Mouse (Mus musculus) midbrain, postnatal 0 days (tissue): Measurements from ENCODE around the gene Ifitm1. TPM values are rescaled to one million over a fixed set of nuclear protein-coding genes. Genes with fewer than 3 reads are reported as not detected.

Experiments
- ATAC-seq: fragments of 200-750 bp; cut with Nextera tagmentation; 2 replicates; pipeline ENCODE4 v1.8.0; 2017; ENCODE audit warnings: moderate number of reproducible peaks, mild to moderate bottlenecking, moderate TSS enrichment, moderate library complexity; ENCODE audit not compliant: low FRiP score
- DNase-seq: peaks from one replicate; pipeline ENCODE4 v3.0.0-alpha.2; 2015; ENCODE audit warnings: low spot score
- H3K27ac ChIP-seq: fragments of 300-500 bp; sonication (generic); 2 replicates; pipeline ENCODE4 v1.5.1; 2014; ENCODE audit warnings: low read depth, mild to moderate bottlenecking, low read length, mixed read lengths
- H3K27me3 ChIP-seq: fragments of 300-500 bp; sonication (generic); 2 replicates; pipeline ENCODE4 v1.6.1; 2014; ENCODE audit warnings: low read length, control low read depth, mixed read lengths; ENCODE audit not compliant: insufficient read depth
- H3K36me3 ChIP-seq: fragments of 300-500 bp; sonication (generic); 2 replicates; pipeline ENCODE4 v1.6.1; 2014; ENCODE audit warnings: low read length, control low read depth, mixed read lengths; ENCODE audit not compliant: insufficient read depth
- H3K4me1 ChIP-seq: fragments of 300-500 bp; sonication (generic); 2 replicates; pipeline ENCODE4 v1.6.1; 2014; ENCODE audit warnings: mild to moderate bottlenecking, control low read depth, antibody characterized with exemption, low read length, mixed read lengths; ENCODE audit not compliant: insufficient read depth
- H3K4me2 ChIP-seq: fragments of 300-500 bp; sonication (generic); 2 replicates; pipeline ENCODE4 v1.6.1; 2014; ENCODE audit warnings: low read depth, mild to moderate bottlenecking, low read length, mixed read lengths; ENCODE audit not compliant: poor library complexity, severe bottlenecking
- H3K4me3 ChIP-seq: fragments of 300-500 bp; sonication (generic); 2 replicates; pipeline ENCODE4 v1.5.1; 2014; ENCODE audit warnings: low read depth, mild to moderate bottlenecking, low read length, moderate library complexity
- H3K9ac ChIP-seq: fragments of 300-500 bp; sonication (generic); replicated peaks from 2 replicates; pipeline ENCODE4 v1.6.1; 2014; ENCODE audit warnings: mild to moderate bottlenecking, low read length, moderate library complexity, mixed read lengths; ENCODE audit not compliant: poor library complexity, severe bottlenecking
- H3K9me3 ChIP-seq: fragments of 300-500 bp; sonication (generic); 2 replicates; pipeline ENCODE4 v1.6.1; 2016; ENCODE audit warnings: low read length, control low read depth
- CTCF ChIP-seq: IDR thresholded peaks from 2 replicates; pipeline ENCODE4 v1.5.1; 2016; ENCODE audit warnings: antibody characterized with exemption, mild to moderate bottlenecking
- WGBS: fragments of 180-500 bp; shearing (Covaris S2); extraction: QIAGEN DNeasy Blood & Tissue Kit; methylation state at CpG from one replicate; pipeline ENCODE4 v1.1.7; 2014; 5-methylcytosine and 5-hydroxymethylcytosine counted together
- polyA plus RNA-seq: library from polyadenylated mRNA; unstranded; fragments of >200 nt; fragmentation: Nextera tagmentation; extraction: Ambion mirVana; gene quantifications from 2 replicates; pipeline ENCODE4 v1.2.1, GENCODE M21; 2015
- total RNA-seq: library from RNA; depleted of rRNA; stranded (reverse); fragments of >200 nt; gene quantifications from 2 replicates; pipeline ENCODE4 v1.2.3, GENCODE M21; 2014

The Ifitm1 gene
- total and polyA plus RNA-seq, 2 experiments from 2014 or later = 14.6 to 16.3 TPM

GRCm38 (mm10) chr7:140923070-140923775 is 43.8 kb upstream of the Ifitm1 start:
- DNase-seq (no peak), ATAC-seq (no peak)
- peaks cover 60% of the 10 kb centered on the region for H3K27me3 ChIP-seq
- TF ChIP-seq CTCF = no peak
- 22% methylated on average over 30 of the region's 30 CpGs for WGBS
- H3K9me3 ChIP-seq = no peaks in the 10 kb centered on the region
- H3K4me2 ChIP-seq = peak overlapping the region; percentile 80
- H3K36me3 ChIP-seq = no peaks in the 10 kb centered on the region
- H3K9ac ChIP-seq = peak overlapping the region; percentile 25; the same call in 1 of the 2 replicates
- no peak overlapping the region for H3K27ac ChIP-seq
- peaks cover 9% of the 10 kb centered on the region; the same call in 1 of the 2 replicates for H3K4me1 ChIP-seq
- H3K4me3 ChIP-seq = peak overlapping the region; percentile 40

GRCm38 (mm10) chr7:140927181-140927580 is 39.8 kb upstream of the Ifitm1 start:
- Histone ChIP-seq H3K27ac (no peak overlapping the region), H3K36me3 (no peaks in the 10 kb centered on the region), H3K4me2 (no peak overlapping the region), H3K4me3 (no peak overlapping the region), H3K9ac (no peak overlapping the region), H3K4me1 (peaks cover 5% of the 10 kb centered on the region; the same call in 1 of the 2 replicates), H3K9me3 (no peaks in the 10 kb centered on the region), H3K27me3 (peaks cover 33% of the 10 kb centered on the region)
- ATAC-seq (no peak), DNase-seq (no peak)
- TF ChIP-seq CTCF = no peak
- 91% methylated on average over 6 of the region's 6 CpGs for WGBS

GRCm38 (mm10) chr7:140938436-140938835 is 28.6 kb upstream of the Ifitm1 start:
- 37% methylated on average over 3 of the region's 3 CpGs for WGBS
- no peaks in the 10 kb centered on the region; the same call in 1 of the 2 replicates for H3K4me1 ChIP-seq
- H3K27ac ChIP-seq = no peak overlapping the region
- ATAC-seq = no peak
- no peak overlapping the region for H3K4me3 ChIP-seq
- TF ChIP-seq CTCF = peak; percentile 35; the same call in 1 of the 2 replicates
- H3K4me2 ChIP-seq = no peak overlapping the region
- H3K9ac ChIP-seq = no peak overlapping the region
- no peaks in the 10 kb centered on the region for H3K27me3 ChIP-seq
- no peaks in the 10 kb centered on the region for H3K36me3 ChIP-seq
- no peaks in the 10 kb centered on the region for H3K9me3 ChIP-seq
- DNase-seq = no peak

GRCm38 (mm10) chr7:140938896-140939295 is 28.1 kb upstream of the Ifitm1 start:
- ATAC-seq (no peak), DNase-seq (no peak)
- H3K9me3 ChIP-seq = no peaks in the 10 kb centered on the region
- no peaks in the 10 kb centered on the region; the same call in 1 of the 2 replicates for H3K4me1 ChIP-seq
- no peaks in the 10 kb centered on the region for H3K27me3 ChIP-seq
- no peak for TF ChIP-seq CTCF
- no peak overlapping the region for H3K9ac ChIP-seq
- H3K4me2 ChIP-seq = no peak overlapping the region
- 19% methylated on average over 2 of the region's 2 CpGs for WGBS
- H3K4me3 ChIP-seq = no peak overlapping the region
- H3K36me3 ChIP-seq = no peaks in the 10 kb centered on the region
- no peak overlapping the region for H3K27ac ChIP-seq

- no peak overlapping the region for H3K27ac ChIP-seq
- 21% methylated on average over 7 of the region's 8 CpGs for WGBS
- DNase-seq = no peak
- no peak overlapping the region for H3K9ac ChIP-seq
- H3K4me1 ChIP-seq = no peaks in the 10 kb centered on the region; the same call in 1 of the 2 replicates
- no peaks in the 10 kb centered on the region for H3K27me3 ChIP-seq
- no peak; the same call in 1 of the 2 replicates for ATAC-seq
- no peak overlapping the region for H3K4me3 ChIP-seq
- H3K9me3 ChIP-seq = no peaks in the 10 kb centered on the region
- H3K36me3 ChIP-seq = no peaks in the 10 kb centered on the region
- no peak for TF ChIP-seq CTCF
- H3K4me2 ChIP-seq = no peak overlapping the region; the same call in 1 of the 2 replicates
Measured at GRCm38 (mm10) chr7:140939669-140940171, 27.3 kb upstream of the Ifitm1 start.
